Mouse (Mus musculus): ENCODE data around the gene Nipal1.

The Nipal1 gene

GRCm38 (mm10) chr5:72647418-72647907, at the start of gene Nipal1:
Gene Nipal1, plus strand, starts transcription at chr5:72647795.
- ATAC-seq (ENCODE audit: insufficient number of reproducible peaks, low FRiP score, low TSS enrichment): peak; percentile 54; the same call in 1 of the 2 replicates

GRCm38 (mm10) chr5:72601006-72601405, 46.6 kb upstream of the Nipal1 start:
- no peak for ATAC-seq (ENCODE audit: insufficient number of reproducible peaks, low FRiP score, low TSS enrichment)

- no peak for ATAC-seq (ENCODE audit: insufficient number of reproducible peaks, low FRiP score, low TSS enrichment)
Measured at GRCm38 (mm10) chr5:72603138-72603537, 44.5 kb upstream of the Nipal1 start.

- no peak for ATAC-seq (ENCODE audit: insufficient number of reproducible peaks, low FRiP score, low TSS enrichment)
Measured at GRCm38 (mm10) chr5:72617413-72617812, 30.2 kb upstream of the Nipal1 start.

GRCm38 (mm10) chr5:72621022-72621421, 26.6 kb upstream of the Nipal1 start:
- no peak for ATAC-seq (ENCODE audit: insufficient number of reproducible peaks, low FRiP score, low TSS enrichment)

- no peak for ATAC-seq (ENCODE audit: insufficient number of reproducible peaks, low FRiP score, low TSS enrichment)
Measured at GRCm38 (mm10) chr5:72630026-72630425, 17.6 kb upstream of the Nipal1 start.

- no peak for ATAC-seq (ENCODE audit: insufficient number of reproducible peaks, low FRiP score, low TSS enrichment)
Measured at GRCm38 (mm10) chr5:72634791-72635271, 12.8 kb upstream of the Nipal1 start.

GRCm38 (mm10) chr5:72636122-72636521, 11.5 kb upstream of the Nipal1 start:
- no peak for ATAC-seq (ENCODE audit: insufficient number of reproducible peaks, low FRiP score, low TSS enrichment)

- no peak for ATAC-seq (ENCODE audit: insufficient number of reproducible peaks, low FRiP score, low TSS enrichment)
Measured at GRCm38 (mm10) chr5:72636576-72636975, 11.0 kb upstream of the Nipal1 start.

GRCm38 (mm10) chr5:72640072-72640471, 7.5 kb upstream of the Nipal1 start:
- ATAC-seq (ENCODE audit: insufficient number of reproducible peaks, low FRiP score, low TSS enrichment): no peak

GRCm38 (mm10) chr5:72643655-72644054, 3.9 kb upstream of the Nipal1 start:
- no peak for ATAC-seq (ENCODE audit: insufficient number of reproducible peaks, low FRiP score, low TSS enrichment)

GRCm38 (mm10) chr5:72644175-72644574, 3.4 kb upstream of the Nipal1 start, which contains the start of gene Cnga1:
Gene Cnga1, minus strand, starts transcription at chr5:72644275.
- ATAC-seq (ENCODE audit: insufficient number of reproducible peaks, low FRiP score, low TSS enrichment): no peak

- ATAC-seq (ENCODE audit: insufficient number of reproducible peaks, low FRiP score, low TSS enrichment): no peak
Measured at GRCm38 (mm10) chr5:72646131-72646530, 1.5 kb upstream of the Nipal1 start.

GRCm38 (mm10) chr5:72646996-72647395, 599 bp upstream of the Nipal1 start:
- ATAC-seq (ENCODE audit: insufficient number of reproducible peaks, low FRiP score, low TSS enrichment): peak; percentile 19; the same call in 1 of the 2 replicates

GRCm38 (mm10) chr5:72647958-72648595, 482 bp downstream of the Nipal1 start:
- no peak for ATAC-seq (ENCODE audit: insufficient number of reproducible peaks, low FRiP score, low TSS enrichment)

GRCm38 (mm10) chr5:72648987-72649735, 1.6 kb downstream of the Nipal1 start:
- no peak for ATAC-seq (ENCODE audit: insufficient number of reproducible peaks, low FRiP score, low TSS enrichment)

GRCm38 (mm10) chr5:72653068-72653674, 5.6 kb downstream of the Nipal1 start:
- ATAC-seq (ENCODE audit: insufficient number of reproducible peaks, low FRiP score, low TSS enrichment): no peak

- no peak for ATAC-seq (ENCODE audit: insufficient number of reproducible peaks, low FRiP score, low TSS enrichment)
Measured at GRCm38 (mm10) chr5:72656270-72656791, 8.7 kb downstream of the Nipal1 start.

- no peak for ATAC-seq (ENCODE audit: insufficient number of reproducible peaks, low FRiP score, low TSS enrichment)
Measured at GRCm38 (mm10) chr5:72658375-72658774, 10.8 kb downstream of the Nipal1 start.

- ATAC-seq (ENCODE audit: insufficient number of reproducible peaks, low FRiP score, low TSS enrichment): no peak
Measured at GRCm38 (mm10) chr5:72661051-72661781, 13.6 kb downstream of the Nipal1 start.

Measured in cerebellum, adult (tissue).